Mouse (Mus musculus): ENCODE data around the gene Agps. TPM values are rescaled to one million over a fixed set of nuclear protein-coding genes. Genes with fewer than 3 reads are reported as not detected.
"Not testable (repeated sequence)": the region's sequence is repeated elsewhere in the genome, so short reads cannot be mapped to it uniquely, and the experiment has no call there.

Agps gene
- total RNA-seq, 2 experiments from 2014 or later: 47.2 to 56.5 TPM

DNA sequence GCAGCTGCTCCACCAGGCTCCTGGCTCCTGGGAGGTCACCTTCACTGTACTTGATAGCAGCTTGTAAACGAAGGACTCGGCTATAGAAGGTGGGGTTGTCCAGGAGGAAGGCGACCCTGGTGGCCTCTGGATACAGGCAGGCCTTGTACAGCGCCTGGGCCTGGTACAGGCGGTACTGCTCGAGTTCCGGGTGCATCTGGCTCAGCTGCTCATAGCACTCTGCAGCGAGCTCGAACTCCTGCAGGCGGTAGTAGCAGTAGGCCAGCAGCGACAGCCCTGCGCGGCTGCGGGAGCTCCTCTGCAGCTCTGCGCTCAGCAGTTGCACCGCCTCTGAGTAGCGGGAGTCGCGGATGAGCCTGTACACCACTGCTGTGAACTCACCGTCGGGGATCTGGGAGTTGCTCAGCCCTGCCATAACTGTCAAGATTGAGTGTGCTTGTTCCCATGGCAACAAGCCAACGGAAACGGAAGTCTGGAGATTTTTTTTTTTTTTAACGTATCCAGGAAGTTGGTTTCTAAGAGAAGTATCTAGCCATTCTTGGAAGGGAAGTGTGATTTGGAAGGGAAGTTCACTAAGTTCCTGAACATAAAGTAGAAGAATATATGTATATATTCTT lies 145.9 kb downstream of the Agps start, which contains the start of gene Ttc30a2:
TSS of gene Ttc30a2 (minus strand) at position 419 of the 617 bp plus-strand sequence.
- DNase-seq (ENCODE audit: low spot score in 2 of 2): not testable (repeated sequence)

Other genes with a start within 250 kb of the Agps start
- 100 to 1,000 TPM; 316 to 327 TPM for gene Hnrnpa3, start 172.9 kb upstream of the Agps start, total RNA-seq (2021)
- 10 to 100 TPM; 12.0 to 14.0 TPM for gene Nfe2l2, start 127.5 kb upstream of the Agps start, total RNA-seq (2021)
- 10 to 100 TPM; 13.4 TPM for gene Ttc30b, start 106.4 kb downstream of the Agps start, total RNA-seq (2021)
- gene Ttc30a2, start 146.0 kb downstream of the Agps start, total RNA-seq (2021): under 1 TPM in 1 of 2 experiments, not detected in 1; 0.41 TPM
- gene Ttc30a1, start 149.8 kb downstream of the Agps start, total RNA-seq (2021): 1 to 10 TPM; 2.9 TPM

All from layer of hippocampus, postnatal 14 days (tissue).